Mouse (Mus musculus) heart, embryonic 13.5 days (tissue): Measurements from ENCODE around the gene Xlr4b. TPM values are rescaled to one million over a fixed set of nuclear protein-coding genes. Genes with fewer than 3 reads are reported as not detected.

Source experiments
- polyA plus RNA-seq: library from polyadenylated mRNA; unstranded; fragments of >200 nt; fragmentation: Nextera tagmentation; extraction: Ambion mirVana; gene quantifications from 2 replicates; pipeline ENCODE4 v1.2.1, GENCODE M21; 2015

Xlr4b gene
- polyA plus RNA-seq, 1 experiment from 2014 or later: 0.52 TPM

Other genes with a start within 250 kb of the Xlr4b start
- 3.8 and 4.3 TPM in 2 replicates for gene Zfp185, start 227.0 kb upstream of the Xlr4b start, polyA plus RNA-seq
- 0.16 TPM in 1 of 2 replicates, not detected in the other for gene Pnma5, start 177.2 kb upstream of the Xlr4b start, polyA plus RNA-seq
- gene Pnma3, start 149.5 kb upstream of the Xlr4b start, polyA plus RNA-seq: not detected in 2 replicates
- 0.44 and 0.78 TPM in 2 replicates for gene Xlr4a, start 131.9 kb upstream of the Xlr4b start, polyA plus RNA-seq
- gene Xlr3a, start 117.2 kb upstream of the Xlr4b start, polyA plus RNA-seq: 1.2 and 1.4 TPM in 2 replicates
- gene Gm14685, start 97.3 kb upstream of the Xlr4b start, polyA plus RNA-seq: not detected in 2 replicates
- not detected in 2 replicates for gene Xlr5b, start 65.5 kb upstream of the Xlr4b start, polyA plus RNA-seq
- gene DXBay18, start 64.9 kb upstream of the Xlr4b start, polyA plus RNA-seq: not detected in 2 replicates
- gene Spin2d, start 37.3 kb upstream of the Xlr4b start, polyA plus RNA-seq: not detected in 2 replicates
- 4.5 and 7.1 TPM in 2 replicates for gene Xlr3b, start 22.1 kb upstream of the Xlr4b start, polyA plus RNA-seq
- 8.2 and 8.5 TPM in 2 replicates for gene F8a, start 14.0 kb downstream of the Xlr4b start, polyA plus RNA-seq
- gene Xlr4c, start 28.8 kb downstream of the Xlr4b start, polyA plus RNA-seq: 0.27 TPM in 1 of 2 replicates, not detected in the other
- not detected in 2 replicates for gene Xlr3c, start 51.1 kb downstream of the Xlr4b start, polyA plus RNA-seq
- not detected in 2 replicates for gene Xlr5a, start 78.6 kb downstream of the Xlr4b start, polyA plus RNA-seq
- gene Xlr5c, start 78.6 kb downstream of the Xlr4b start, polyA plus RNA-seq: not detected in 2 replicates
- gene Gm45015, start 122.5 kb downstream of the Xlr4b start, polyA plus RNA-seq: not detected in 2 replicates
- 8.0 and 8.7 TPM in 2 replicates for gene Zfp275, start 128.3 kb downstream of the Xlr4b start, polyA plus RNA-seq
- not detected in 2 replicates for gene Gm18336, start 184.4 kb downstream of the Xlr4b start, polyA plus RNA-seq
- gene Zfp92, start 196.8 kb downstream of the Xlr4b start, polyA plus RNA-seq: not detected in 2 replicates
- not detected in 2 replicates for gene Trex2, start 221.0 kb downstream of the Xlr4b start, polyA plus RNA-seq
- 52.1 and 61.7 TPM in 2 replicates for gene Haus7, start 244.7 kb downstream of the Xlr4b start, polyA plus RNA-seq